ENCODE assay signal across 19 mouse cellular contexts in the genomic region with DNA sequence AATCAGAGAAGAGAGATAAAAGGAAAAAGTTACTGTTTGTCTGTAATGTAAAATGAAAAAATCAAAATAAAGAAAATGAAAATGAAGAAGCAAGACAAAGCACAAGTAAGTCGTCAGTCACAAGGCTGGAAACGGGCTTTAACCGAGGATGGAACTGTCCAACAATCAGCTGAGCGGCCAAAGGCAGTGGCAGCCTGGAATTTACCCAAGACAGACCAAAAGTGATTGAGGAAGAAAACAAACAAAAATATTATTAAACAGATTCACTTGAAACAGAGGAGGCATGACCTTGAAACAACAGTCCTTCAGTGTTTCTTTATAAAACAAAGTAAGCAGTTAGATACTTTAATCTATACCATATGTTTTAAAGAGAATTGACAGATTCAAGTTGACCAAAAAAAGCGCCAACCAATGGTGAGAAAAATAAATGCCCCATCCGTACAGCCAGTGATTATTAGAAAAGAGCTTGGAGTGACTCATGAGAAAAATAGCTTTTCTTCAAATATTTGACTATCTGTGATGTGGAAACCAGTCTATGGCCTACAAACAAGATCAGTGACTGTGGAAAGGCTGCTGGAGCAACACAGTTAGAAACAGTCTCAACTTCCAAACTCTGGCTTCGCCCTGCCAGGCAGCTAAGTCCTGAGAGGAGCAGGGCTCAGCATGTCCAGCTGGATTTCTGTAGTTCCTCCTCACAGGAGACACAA.
DNase-seq lines count a peak whose midpoint lies in the region; ATAC-seq lines count a peak whose summit lies in the region.
"Had no signal": no experiment of that assay in that cellular context is flagged by ENCODE, and none has a peak within 500 bp of the region (broad histone marks: within the 10 kb centered on the region; RNA-seq: fewer than 3 reads in every experiment).

No protein-coding gene starts in this region.

- peaks cover 4% of the 10 kb centered on the region; the same call in 1 of the 2 replicates for H3K36me3 ChIP-seq in heart, embryonic 12.5 days
- H3K36me3 ChIP-seq: hindbrain, embryonic 15.5 days; limb, embryonic 10.5 days; liver, embryonic 13.5 days had no signal

- no peak overlapping the region for H3K9ac ChIP-seq in heart, embryonic 12.5 days
- H3K9ac ChIP-seq: embryonic facial prominence, embryonic 15.5 days; hindbrain, embryonic 15.5 days; liver, embryonic 13.5 days had no signal

- no peak overlapping the region for H3K4me3 ChIP-seq in heart, embryonic 12.5 days
- H3K4me3 ChIP-seq: embryonic facial prominence, embryonic 15.5 days; forebrain, embryonic 10.5 days; hindbrain, embryonic 15.5 days; layer of hippocampus, adult 2 months; limb, embryonic 10.5 days; liver, embryonic 13.5 days; midbrain, embryonic 10.5 days had no signal

- no peak for DNase-seq in heart, postnatal 25 days (ENCODE audit: low spot score)
- peak; percentile 13 for DNase-seq in urinary bladder, postnatal 25 days (ENCODE audit: low spot score)
- DNase-seq in urinary bladder, adult 2 months (ENCODE audit: low spot score), result no peak
- peak; percentile 33 for DNase-seq in fibroblast of lung, adult 2 months (ENCODE audit: low read depth)
- DNase-seq in kidney, adult 18-20 months, result no peak
- DNase-seq in spleen, postnatal 36 days (ENCODE audit: low spot score in 2 of 2), result no peak
- DNase-seq: adrenal gland, postnatal 25 days; cerebellum, adult 9-10 months; kidney, postnatal 25 days; liver, embryonic 13.5 days; lung, postnatal 10 days had no signal

- 63% methylated on average over 7 of the region's 7 CpGs for WGBS in heart, embryonic 12.5 days

- intact Hi-C loops in heart, postnatal 25 days (cut with DNase I), result loop anchor here (5.0 kb wide), 1 partner anchor 33 kb away; no protein-coding TSS in a partner anchor

- no peaks in the 10 kb centered on the region for H3K9me3 ChIP-seq in heart, embryonic 12.5 days (replicated peaks)
- H3K9me3 ChIP-seq: embryonic facial prominence, embryonic 15.5 days; forebrain, embryonic 10.5 days; hindbrain, embryonic 15.5 days; limb, embryonic 10.5 days; liver, embryonic 13.5 days; midbrain, embryonic 10.5 days had no signal

- H3K4me2 ChIP-seq in heart, embryonic 12.5 days, result no peak overlapping the region
- H3K4me2 ChIP-seq: embryonic facial prominence, embryonic 15.5 days; hindbrain, embryonic 15.5 days; liver, embryonic 13.5 days had no signal

- H3K27ac ChIP-seq in heart, embryonic 12.5 days (ENCODE audit: poor library complexity, severe bottlenecking), result peak overlapping the region; percentile 13; the same call in 1 of the 2 replicates
- H3K27ac ChIP-seq: embryonic facial prominence, embryonic 15.5 days; forebrain, embryonic 10.5 days; hindbrain, embryonic 15.5 days; layer of hippocampus, adult 2 months; limb, embryonic 10.5 days; liver, embryonic 13.5 days; midbrain, embryonic 10.5 days had no signal

- no peaks in the 10 kb centered on the region for H3K27me3 ChIP-seq in heart, embryonic 12.5 days (replicated peaks)
- H3K27me3 ChIP-seq: embryonic facial prominence, embryonic 15.5 days; hindbrain, embryonic 15.5 days; liver, embryonic 13.5 days had no signal

- peaks cover 8% of the 10 kb centered on the region for H3K4me1 ChIP-seq in heart, embryonic 12.5 days (replicated peaks)
- H3K4me1 ChIP-seq: embryonic facial prominence, embryonic 15.5 days; forebrain, embryonic 10.5 days; hindbrain, embryonic 15.5 days; limb, embryonic 10.5 days; midbrain, embryonic 10.5 days had no signal

- no peak for ATAC-seq in heart, embryonic 12.5 days (ENCODE audit: insufficient number of reproducible peaks, low FRiP score)
- ATAC-seq: activated CD4-positive, CD25-positive, alpha-beta regulatory T cell, adult 4 months had no signal

Comparison
In these comparisons a context has a peak if more than half of its experiments do, and no peak if none do; other contexts are left out.
1. DNase-seq: peak in urinary bladder, postnatal 25 days (single experiment) and fibroblast of lung, adult 2 months (single experiment); none in heart, postnatal 25 days (single experiment), urinary bladder, adult 2 months (single experiment), kidney, adult 18-20 months (single experiment) and spleen, postnatal 36 days (0 of 2).